Mouse (Mus musculus) heart, postnatal 0 days (tissue): ENCODE results near the gene Gnpnat1.

ENCODE experiments used
- CTCF ChIP-seq: IDR thresholded peaks from 2 replicates; pipeline ENCODE4 v1.5.1; 2016; ENCODE audit warnings: antibody characterized with exemption, control low read depth, low read depth
- EP300 ChIP-seq: IDR thresholded peaks from 2 replicates; pipeline ENCODE4 v1.6.1; 2016; ENCODE audit warnings: antibody characterized with exemption, low read depth

GRCm38 (mm10) chr14:45385596-45385995 lies 19.1 kb downstream of the Gnpnat1 start:
- no peak for TF ChIP-seq CTCF
- no peak for TF ChIP-seq EP300
